Mouse (Mus musculus) limb, embryonic 11.5 days (tissue): Measurements from ENCODE around the gene Sv2b. TPM values are rescaled to one million over a fixed set of nuclear protein-coding genes. Genes with fewer than 3 reads are reported as not detected.

Experiments
- ATAC-seq: fragments of 200-750 bp; cut with Nextera tagmentation; 2 replicates; pipeline ENCODE4 v1.8.0; 2017; ENCODE audit warnings: low read depth; ENCODE audit not compliant: insufficient number of reproducible peaks, low FRiP score, low TSS enrichment
- DNase-seq: peaks from one replicate; pipeline ENCODE4 v3.0.0-alpha.2; 2015; ENCODE audit warnings: low spot score
- H3K27ac ChIP-seq: fragments of 300-500 bp; sonication (generic); replicated peaks from 2 replicates; pipeline ENCODE4 v1.5.1; 2014; ENCODE audit warnings: low read depth, mild to moderate bottlenecking, low read length
- H3K27me3 ChIP-seq: fragments of 300-500 bp; sonication (generic); 2 replicates; pipeline ENCODE4 v1.6.1; 2014; ENCODE audit warnings: mild to moderate bottlenecking, low read length, mixed read lengths; ENCODE audit not compliant: control insufficient read depth, insufficient read depth
- H3K36me3 ChIP-seq: fragments of 300-500 bp; sonication (generic); 2 replicates; pipeline ENCODE4 v1.6.1; 2014; ENCODE audit warnings: mild to moderate bottlenecking, low read length, moderate library complexity, mixed read lengths; ENCODE audit not compliant: control insufficient read depth, insufficient read depth
- H3K4me1 ChIP-seq: fragments of 300-500 bp; sonication (generic); 2 replicates; pipeline ENCODE4 v1.6.1; 2014; ENCODE audit warnings: low read length, mixed read lengths; ENCODE audit not compliant: control insufficient read depth, insufficient read depth
- H3K4me2 ChIP-seq: fragments of 300-500 bp; sonication (generic); 2 replicates; pipeline ENCODE4 v1.6.1; 2014; ENCODE audit warnings: low read depth, mild to moderate bottlenecking, moderate library complexity; ENCODE audit not compliant: severe bottlenecking
- H3K4me3 ChIP-seq: fragments of 300-500 bp; sonication (generic); 2 replicates; pipeline ENCODE4 v1.5.1; 2014; ENCODE audit warnings: low read depth, low read length
- H3K9ac ChIP-seq: fragments of 300-500 bp; sonication (generic); 2 replicates; pipeline ENCODE4 v1.6.1; 2014; ENCODE audit warnings: mild to moderate bottlenecking, low read length
- H3K9me3 ChIP-seq: fragments of 300-500 bp; sonication (generic); 2 replicates; pipeline ENCODE4 v1.6.1; 2016; ENCODE audit warnings: low read length; ENCODE audit not compliant: control insufficient read depth
- WGBS: fragments of 180-500 bp; shearing (Covaris S2); extraction: QIAGEN DNeasy Blood & Tissue Kit; methylation state at CpG from one replicate; pipeline ENCODE4 v1.1.7; 2014; 5-methylcytosine and 5-hydroxymethylcytosine counted together
- polyA plus RNA-seq: library from polyadenylated mRNA; unstranded; fragments of >200 nt; fragmentation: Nextera tagmentation; extraction: Ambion mirVana; gene quantifications from 2 replicates; pipeline ENCODE4 v1.2.1, GENCODE M21; 2014

Sv2b gene
- 1.1 and 2.2 TPM in 2 replicates for polyA plus RNA-seq

- Histone ChIP-seq H3K27ac (no peak within 1 kb of the TSS), H3K4me3 (peak within 1 kb of the TSS; percentile 40), H3K4me2 (peak within 1 kb of the TSS; percentile 86), H3K36me3 (no peaks in the 10 kb centered on the region), H3K27me3 (peaks cover 32% of the 10 kb centered on the region), H3K9ac (peak within 1 kb of the TSS; percentile 45; the same call in 1 of the 2 replicates), H3K9me3 (no peaks in the 10 kb centered on the region), H3K4me1 (peaks cover 5% of the 10 kb centered on the region)
- no peak for ATAC-seq
- DNase-seq, result peak; percentile 58
- 1% methylated on average over 46 of the region's 46 CpGs for WGBS
Measured at GRCm38 (mm10) chr7:75308457-75309312, at the start of gene Sv2b. Sv2b (minus strand) TSS chr7:75309262.

DNA sequence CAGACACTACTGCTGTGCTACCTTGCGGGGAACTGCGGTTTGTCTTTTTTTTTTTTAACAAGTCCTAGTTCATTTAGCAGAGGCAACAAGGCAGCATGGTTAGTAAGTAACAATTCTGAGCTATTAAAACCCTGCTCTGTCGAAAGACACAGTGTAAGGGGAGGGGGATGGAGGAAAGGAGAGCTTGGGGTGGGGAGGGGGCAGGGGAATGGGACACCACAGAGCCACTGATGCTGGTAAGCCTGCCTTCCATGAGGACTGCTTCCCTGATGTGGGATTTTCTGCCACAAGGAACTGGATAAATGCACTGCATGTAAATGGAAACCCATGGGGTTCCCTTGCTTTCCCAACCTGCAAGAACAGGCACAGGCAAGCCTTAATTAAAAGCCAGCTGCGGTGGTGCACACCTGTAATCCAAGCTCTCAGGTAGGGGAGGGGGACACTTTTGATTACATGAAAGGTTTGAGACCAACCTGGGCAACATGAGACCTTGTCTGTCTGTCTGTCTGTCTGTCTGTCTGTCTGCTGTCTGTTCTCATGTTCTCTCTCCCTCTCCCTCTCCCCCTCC is 49.3 kb upstream of the Sv2b start:
- ATAC-seq (no peak), DNase-seq (no peak)
- no peak overlapping the region for H3K27ac ChIP-seq
- no peak overlapping the region for H3K4me2 ChIP-seq
- H3K27me3 ChIP-seq, result no peaks in the 10 kb centered on the region
- H3K4me3 ChIP-seq, result no peak overlapping the region
- no peaks in the 10 kb centered on the region for H3K9me3 ChIP-seq
- H3K36me3 ChIP-seq, result no peaks in the 10 kb centered on the region
- WGBS, result 52% methylated on average over 4 of the region's 4 CpGs
- no peak overlapping the region for H3K9ac ChIP-seq
- H3K4me1 ChIP-seq, result no peaks in the 10 kb centered on the region

- Histone ChIP-seq H3K4me1 (no peaks in the 10 kb centered on the region), H3K27ac (no peak overlapping the region), H3K27me3 (no peaks in the 10 kb centered on the region), H3K9ac (no peak overlapping the region), H3K36me3 (no peaks in the 10 kb centered on the region), H3K9me3 (no peaks in the 10 kb centered on the region), H3K4me3 (no peak overlapping the region), H3K4me2 (no peak overlapping the region)
- WGBS, result 79% methylated on average over 2 of the region's 2 CpGs
- ATAC-seq (no peak), DNase-seq (no peak)
Measured at GRCm38 (mm10) chr7:75355521-75355920, 46.5 kb upstream of the Sv2b start.

DNA sequence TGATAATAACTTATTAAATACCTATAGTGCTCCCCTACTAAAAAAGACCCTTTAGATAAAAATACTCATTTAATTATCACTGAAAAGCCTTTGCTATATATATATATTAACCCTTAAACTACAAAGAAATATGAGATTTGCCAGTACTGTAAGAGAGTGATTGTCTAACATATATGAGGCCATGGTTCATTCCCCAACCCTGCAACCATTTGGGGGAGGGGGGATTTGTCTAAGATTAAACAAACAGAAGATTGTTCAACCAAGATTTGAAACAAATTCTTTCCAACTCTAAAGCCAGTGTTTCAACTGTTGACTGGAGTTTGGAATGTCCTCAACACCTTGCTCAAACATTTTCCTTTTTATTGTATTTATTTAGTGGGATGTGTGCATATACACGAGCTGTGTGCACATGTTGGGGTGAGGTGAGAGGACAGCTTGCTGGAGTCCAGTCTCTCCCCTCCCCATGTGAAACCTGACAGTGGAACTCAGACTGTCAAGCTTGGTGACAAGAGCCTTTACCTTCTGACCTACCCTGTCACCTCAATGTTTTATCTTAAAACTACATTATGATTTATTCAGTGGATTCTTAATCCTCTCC is 43.8 kb upstream of the Sv2b start:
- H3K4me1 ChIP-seq, result no peaks in the 10 kb centered on the region
- 74% methylated on average over 1 of the region's 1 CpGs for WGBS
- no peaks in the 10 kb centered on the region for H3K27me3 ChIP-seq
- no peaks in the 10 kb centered on the region for H3K9me3 ChIP-seq
- DNase-seq (no peak), ATAC-seq (no peak)
- no peak overlapping the region for H3K4me2 ChIP-seq
- H3K4me3 ChIP-seq, result no peak overlapping the region
- no peak overlapping the region for H3K9ac ChIP-seq
- no peak overlapping the region for H3K27ac ChIP-seq
- H3K36me3 ChIP-seq, result no peaks in the 10 kb centered on the region

DNA sequence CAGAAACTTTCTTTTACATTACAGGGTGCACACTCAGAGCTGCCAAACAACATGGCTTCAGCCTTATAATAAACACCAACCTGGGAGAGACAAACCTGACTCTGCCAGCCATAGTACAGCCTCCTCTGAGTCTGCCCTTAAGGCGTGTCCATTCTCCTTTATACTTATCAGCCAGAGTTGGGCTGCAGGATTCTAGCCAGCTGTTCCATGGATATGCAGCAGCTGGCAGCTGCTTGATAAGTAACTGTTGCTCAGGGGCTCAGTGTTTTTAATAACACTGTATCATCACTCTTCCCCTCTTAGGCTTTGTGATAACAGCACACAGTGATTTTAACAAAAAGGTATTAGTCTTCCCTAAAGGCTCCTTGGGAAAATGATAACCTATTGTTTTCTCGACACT is 41.1 kb upstream of the Sv2b start:
- H3K9me3 ChIP-seq, result no peaks in the 10 kb centered on the region
- 74% methylated on average over 2 of the region's 2 CpGs for WGBS
- ATAC-seq, result no peak

GRCm38 (mm10) chr7:75332311-75332710 is 23.2 kb upstream of the Sv2b start:
- H3K27me3 ChIP-seq, result no peaks in the 10 kb centered on the region
- no peak for ATAC-seq
- WGBS, result 51% methylated on average over 3 of the region's 3 CpGs
- no peak overlapping the region for H3K27ac ChIP-seq
- H3K9ac ChIP-seq, result no peak overlapping the region
- no peak for DNase-seq
- H3K4me1 ChIP-seq, result no peaks in the 10 kb centered on the region
- no peak overlapping the region for H3K4me3 ChIP-seq
- H3K9me3 ChIP-seq, result no peaks in the 10 kb centered on the region
- no peaks in the 10 kb centered on the region for H3K36me3 ChIP-seq
- H3K4me2 ChIP-seq, result no peak overlapping the region

More for the DNA sequence above, 41.1 kb upstream of the Sv2b start:
- H3K36me3 ChIP-seq, result no peaks in the 10 kb centered on the region
- H3K27ac ChIP-seq, result no peak overlapping the region
- no peaks in the 10 kb centered on the region for H3K27me3 ChIP-seq
- DNase-seq, result no peak
- no peak overlapping the region for H3K4me3 ChIP-seq
- no peak overlapping the region for H3K4me2 ChIP-seq
- H3K4me1 ChIP-seq, result no peaks in the 10 kb centered on the region
- H3K9ac ChIP-seq, result no peak overlapping the region

- Histone ChIP-seq H3K4me2 (no peak overlapping the region), H3K4me1 (no peaks in the 10 kb centered on the region), H3K27me3 (no peaks in the 10 kb centered on the region), H3K36me3 (no peaks in the 10 kb centered on the region), H3K27ac (no peak overlapping the region), H3K9ac (no peak overlapping the region), H3K9me3 (no peaks in the 10 kb centered on the region), H3K4me3 (no peak overlapping the region)
- no peak for DNase-seq
- no peak for ATAC-seq
- WGBS, result 75% methylated on average over 3 of the region's 3 CpGs
Measured at GRCm38 (mm10) chr7:75329740-75330142, 20.7 kb upstream of the Sv2b start.

- no peak for ATAC-seq
- no peaks in the 10 kb centered on the region for H3K36me3 ChIP-seq
- H3K27ac ChIP-seq, result no peak overlapping the region
- no peaks in the 10 kb centered on the region for H3K9me3 ChIP-seq
- H3K4me2 ChIP-seq, result no peak overlapping the region
- H3K4me1 ChIP-seq, result no peaks in the 10 kb centered on the region
- no peak overlapping the region for H3K4me3 ChIP-seq
- no peak overlapping the region for H3K9ac ChIP-seq
- DNase-seq, result peak; percentile 24
- WGBS, result 63% methylated on average over 3 of the region's 3 CpGs
- no peaks in the 10 kb centered on the region for H3K27me3 ChIP-seq
Measured at GRCm38 (mm10) chr7:75328721-75329362, 19.8 kb upstream of the Sv2b start.
